Mouse (Mus musculus) stomach, embryonic 16.5 days (tissue): ENCODE results near the gene Mical2. TPM values are rescaled to one million over a fixed set of nuclear protein-coding genes. Genes with fewer than 3 reads are reported as not detected.

Experiments
- ATAC-seq: fragments of 200-750 bp; cut with Nextera tagmentation; 2 replicates; pipeline ENCODE4 v1.8.0; 2017; ENCODE audit warnings: moderate number of reproducible peaks, moderate TSS enrichment; ENCODE audit not compliant: insufficient read depth, low FRiP score
- H3K27ac ChIP-seq: fragments of 300-500 bp; sonication (generic); 2 replicates; pipeline ENCODE4 v1.5.1; 2014; ENCODE audit warnings: low read length
- H3K27me3 ChIP-seq: fragments of 300-500 bp; sonication (generic); 2 replicates; pipeline ENCODE4 v1.6.1; 2014; ENCODE audit warnings: low read length, control low read depth, mixed read lengths; ENCODE audit not compliant: control insufficient read depth, insufficient read depth
- H3K36me3 ChIP-seq: fragments of 300-500 bp; sonication (generic); 2 replicates; pipeline ENCODE4 v1.6.1; 2014; ENCODE audit warnings: low read length; ENCODE audit not compliant: control insufficient read depth, insufficient read depth
- H3K4me1 ChIP-seq: fragments of 300-500 bp; sonication (generic); 2 replicates; pipeline ENCODE4 v1.6.1; 2014; ENCODE audit warnings: low read length, control low read depth, mixed read lengths; ENCODE audit not compliant: control insufficient read depth, insufficient read depth
- H3K4me2 ChIP-seq: fragments of 300-500 bp; sonication (generic); 2 replicates; pipeline ENCODE4 v1.6.1; 2014; ENCODE audit warnings: low read depth, low read length, mixed read lengths
- H3K4me3 ChIP-seq: fragments of 300-500 bp; sonication (generic); replicated peaks from 2 replicates; pipeline ENCODE4 v1.5.1; 2014; ENCODE audit warnings: mild to moderate bottlenecking, low read length
- H3K9ac ChIP-seq: fragments of 300-500 bp; sonication (generic); 2 replicates; pipeline ENCODE4 v1.6.1; 2014; ENCODE audit warnings: low read length
- H3K9me3 ChIP-seq: fragments of 300-500 bp; sonication (generic); replicated peaks from 2 replicates; pipeline ENCODE4 v1.6.1; 2016; ENCODE audit warnings: low read length, control low read depth; ENCODE audit not compliant: control insufficient read depth
- WGBS: fragments of 180-500 bp; shearing (Covaris S2); extraction: QIAGEN DNeasy Blood & Tissue Kit; methylation state at CpG from one replicate; pipeline ENCODE4 v1.1.7; 2014; 5-methylcytosine and 5-hydroxymethylcytosine counted together
- polyA plus RNA-seq: library from polyadenylated mRNA; unstranded; fragments of >200 nt; fragmentation: Nextera tagmentation; extraction: Ambion mirVana; gene quantifications from 2 replicates; pipeline ENCODE4 v1.2.1, GENCODE M21; 2015

The Mical2 gene
- polyA plus RNA-seq, 1 experiment from 2014 or later: 13.2 TPM

DNA sequence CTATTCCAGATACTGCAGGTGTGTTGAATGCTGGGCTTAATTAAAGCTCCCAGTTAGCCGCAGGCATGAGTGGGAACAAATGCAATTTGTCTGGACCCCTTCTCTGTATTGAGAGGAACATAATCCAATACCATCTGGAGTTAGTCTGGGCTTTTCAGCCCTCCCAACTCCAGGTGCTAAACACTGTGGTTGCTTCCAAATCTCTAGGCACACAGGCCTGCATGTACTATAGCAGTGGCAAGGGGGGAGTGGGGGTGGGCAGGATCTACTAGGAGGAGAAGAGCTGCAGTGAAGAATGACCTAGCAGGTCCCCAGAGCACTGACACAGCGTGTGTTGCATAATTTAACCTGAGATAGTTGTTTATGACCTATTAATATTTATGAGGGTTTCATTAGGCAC is 49.0 kb downstream of the Mical2 start:
- ATAC-seq: no peak
- H3K4me3 ChIP-seq: no peak overlapping the region
- H3K27ac ChIP-seq: no peak overlapping the region
- no peaks in the 10 kb centered on the region for H3K9me3 ChIP-seq
- H3K4me1 ChIP-seq: peaks cover 40% of the 10 kb centered on the region
- no peak overlapping the region for H3K4me2 ChIP-seq
- no peaks in the 10 kb centered on the region for H3K27me3 ChIP-seq
- no peak overlapping the region for H3K9ac ChIP-seq
- no peaks in the 10 kb centered on the region for H3K36me3 ChIP-seq
- WGBS: 49% methylated on average over 2 of the region's 2 CpGs

DNA sequence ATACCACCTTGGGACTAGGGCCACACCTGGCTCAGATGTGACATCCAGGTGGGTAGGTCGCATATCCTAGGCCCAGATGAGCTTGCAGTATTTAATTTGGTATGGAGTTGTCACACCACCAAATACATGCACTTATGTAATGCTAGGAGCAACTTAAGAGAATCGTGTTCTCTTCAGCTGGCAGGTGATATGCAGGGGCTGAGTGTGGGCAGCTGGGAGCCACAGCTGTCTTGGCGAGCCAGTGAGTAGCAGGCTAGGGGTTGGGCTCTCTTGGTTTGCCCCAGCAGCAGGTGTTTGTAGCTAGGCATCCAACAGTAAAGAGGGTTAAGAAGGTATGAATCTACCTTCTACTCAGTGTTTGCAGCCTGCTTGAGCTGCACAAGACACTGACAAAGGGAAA is 49.4 kb downstream of the Mical2 start:
- no peak overlapping the region for H3K4me2 ChIP-seq
- no peaks in the 10 kb centered on the region for H3K9me3 ChIP-seq
- no peak overlapping the region for H3K9ac ChIP-seq
- no peaks in the 10 kb centered on the region for H3K27me3 ChIP-seq
- peaks cover 39% of the 10 kb centered on the region for H3K4me1 ChIP-seq
- no peak overlapping the region for H3K4me3 ChIP-seq
- no peak for ATAC-seq
- no peaks in the 10 kb centered on the region for H3K36me3 ChIP-seq
- H3K27ac ChIP-seq: peak overlapping the region; percentile 61
- WGBS: 58% methylated on average over 3 of the region's 3 CpGs

DNA sequence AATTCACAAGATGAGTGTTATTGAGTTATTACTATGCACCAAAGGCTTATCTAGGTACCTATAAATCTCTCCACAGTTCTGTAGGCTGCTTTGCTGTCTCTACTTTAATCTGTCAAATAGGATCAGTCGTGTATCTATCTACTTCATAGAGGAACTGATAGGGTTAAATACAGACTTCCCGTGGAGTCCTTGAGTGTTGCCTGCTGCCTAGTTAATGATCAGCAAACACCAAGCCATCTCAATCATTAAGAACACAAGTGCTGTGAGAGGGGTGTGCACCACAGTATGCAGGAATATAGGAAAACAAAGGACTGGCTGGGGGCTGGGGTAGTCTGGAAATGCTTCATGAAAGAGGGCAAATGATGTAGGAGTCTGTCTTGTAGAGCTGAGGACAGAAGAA is 50.2 kb downstream of the Mical2 start:
- no peak overlapping the region for H3K4me3 ChIP-seq
- H3K4me2 ChIP-seq: no peak overlapping the region
- H3K4me1 ChIP-seq: peaks cover 32% of the 10 kb centered on the region
- no peak overlapping the region for H3K9ac ChIP-seq
- no peaks in the 10 kb centered on the region for H3K27me3 ChIP-seq
- ATAC-seq: no peak
- H3K9me3 ChIP-seq: no peaks in the 10 kb centered on the region
- no peaks in the 10 kb centered on the region for H3K36me3 ChIP-seq
- 21% methylated on average over 2 of the region's 2 CpGs for WGBS
- no peak overlapping the region for H3K27ac ChIP-seq

- no peak overlapping the region for H3K27ac ChIP-seq
Measured at GRCm38 (mm10) chr7:112276823-112277222, 51.2 kb downstream of the Mical2 start.

GRCm38 (mm10) chr7:112278648-112279047 is 53.0 kb downstream of the Mical2 start:
- Histone ChIP-seq H3K4me1 (peaks cover 23% of the 10 kb centered on the region), H3K27ac (peak overlapping the region; percentile 36; the same call in 1 of the 2 replicates), H3K9ac (no peak overlapping the region), H3K27me3 (no peaks in the 10 kb centered on the region), H3K36me3 (no peaks in the 10 kb centered on the region), H3K4me2 (no peak overlapping the region), H3K9me3 (no peaks in the 10 kb centered on the region), H3K4me3 (no peak overlapping the region)
- ATAC-seq: no peak
- 34% methylated on average over 4 of the region's 4 CpGs for WGBS

More at GRCm38 (mm10) chr7:112276823-112277222, 51.2 kb downstream of the Mical2 start:
- ATAC-seq: no peak
- Histone ChIP-seq H3K9me3 (no peaks in the 10 kb centered on the region), H3K4me3 (no peak overlapping the region), H3K36me3 (no peaks in the 10 kb centered on the region), H3K4me2 (no peak overlapping the region), H3K9ac (no peak overlapping the region), H3K4me1 (peaks cover 25% of the 10 kb centered on the region), H3K27me3 (no peaks in the 10 kb centered on the region)
- WGBS: 59% methylated on average over 4 of the region's 4 CpGs

DNA sequence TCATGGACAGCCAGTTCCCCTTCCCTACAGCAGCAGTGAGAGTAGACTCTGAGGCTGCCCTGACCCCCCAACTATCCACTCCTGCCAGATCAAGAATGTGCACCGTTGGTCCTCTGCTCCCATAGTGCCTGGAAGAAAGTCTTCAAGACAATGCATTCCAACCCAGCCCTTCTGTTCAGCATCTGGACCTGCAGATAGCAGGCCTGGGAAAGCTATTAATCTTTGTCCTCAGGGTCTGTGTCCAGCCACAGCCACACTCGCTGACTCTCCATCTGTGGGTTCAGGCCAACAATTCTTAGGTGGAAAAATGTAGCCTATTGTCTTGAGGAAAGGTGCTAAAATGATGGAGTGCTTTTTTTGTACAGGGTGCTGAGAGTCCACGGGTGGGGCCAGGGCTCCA is 54.8 kb downstream of the Mical2 start:
- no peak overlapping the region for H3K4me2 ChIP-seq
- WGBS: 25% methylated on average over 3 of the region's 3 CpGs
- peaks cover 13% of the 10 kb centered on the region; the same call in 1 of the 2 replicates for H3K4me1 ChIP-seq
- H3K9me3 ChIP-seq: no peaks in the 10 kb centered on the region
- no peaks in the 10 kb centered on the region for H3K27me3 ChIP-seq
- H3K36me3 ChIP-seq: no peaks in the 10 kb centered on the region
- no peak overlapping the region for H3K9ac ChIP-seq
- ATAC-seq: no peak
- H3K27ac ChIP-seq: no peak overlapping the region
- no peak overlapping the region for H3K4me3 ChIP-seq

DNA sequence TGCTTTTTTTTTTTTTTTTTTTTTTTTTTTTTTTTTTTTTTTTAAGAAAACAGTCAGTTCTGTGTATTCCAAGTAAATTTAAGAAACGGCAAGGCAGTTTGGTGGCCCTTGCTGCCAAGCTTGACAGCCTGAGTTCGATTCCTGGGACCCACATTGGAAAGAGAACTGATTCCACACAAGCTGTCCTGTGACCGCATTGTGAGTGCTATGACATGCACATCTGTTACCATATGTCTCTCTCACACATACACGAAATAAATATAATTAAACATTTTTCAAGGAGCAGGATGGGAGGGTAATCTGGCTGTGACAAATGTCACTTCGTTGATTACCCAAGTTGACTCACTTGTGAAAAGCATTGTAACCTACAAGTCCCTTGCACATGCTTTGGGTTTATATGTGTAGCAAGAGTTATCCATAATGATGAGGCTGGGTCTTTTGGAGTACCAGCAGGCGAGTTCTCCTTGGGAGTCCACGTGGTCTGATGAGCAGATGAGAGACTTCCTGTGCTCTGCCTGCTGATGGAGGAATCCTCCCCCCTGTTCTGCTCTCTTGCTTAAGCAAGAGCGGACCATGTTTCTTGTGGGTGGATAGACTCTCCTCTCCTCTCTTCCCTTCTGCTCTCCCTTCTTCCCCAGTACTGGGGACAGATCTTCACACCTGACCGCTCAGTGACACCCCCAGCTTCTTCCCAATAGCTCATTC is 58.1 kb downstream of the Mical2 start:
- Histone ChIP-seq H3K4me1 (peaks cover 4% of the 10 kb centered on the region; the same call in 1 of the 2 replicates), H3K9ac (no peak overlapping the region), H3K9me3 (no peaks in the 10 kb centered on the region), H3K4me3 (no peak overlapping the region), H3K36me3 (no peaks in the 10 kb centered on the region), H3K27ac (no peak overlapping the region), H3K4me2 (no peak overlapping the region), H3K27me3 (no peaks in the 10 kb centered on the region)
- 73% methylated on average over 9 of the region's 9 CpGs for WGBS
- ATAC-seq: no peak

DNA sequence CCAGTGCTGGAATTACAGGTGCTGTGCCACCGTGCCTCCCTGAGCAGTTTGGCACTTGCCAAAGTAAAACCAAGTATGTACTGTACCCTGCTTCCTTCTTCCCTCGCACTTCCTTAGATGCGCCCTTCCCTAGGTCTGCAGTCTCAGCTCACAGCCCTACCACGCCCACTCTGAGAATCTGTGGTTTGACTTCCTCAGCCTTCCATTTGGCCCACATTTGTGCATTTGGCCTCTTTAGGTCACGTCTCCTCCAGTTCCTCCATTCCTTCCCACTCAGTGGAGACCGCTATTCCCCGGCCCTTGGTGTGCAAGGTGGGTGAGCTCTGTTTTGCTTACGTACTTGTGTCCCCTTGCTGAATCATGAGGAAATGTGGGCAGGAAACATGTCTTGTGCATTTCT is 59.9 kb downstream of the Mical2 start:
- H3K4me1 ChIP-seq: 0 out of 2 replicates have a peak, but pooled peaks cover 5% of the 10 kb centered on the region
- H3K4me2 ChIP-seq: no peak overlapping the region
- H3K27me3 ChIP-seq: no peaks in the 10 kb centered on the region
- H3K4me3 ChIP-seq: no peak overlapping the region
- H3K36me3 ChIP-seq: no peaks in the 10 kb centered on the region
- ATAC-seq: no peak
- whole genome bisulfite sequencing: 75% methylated on average over 8 of the region's 8 CpGs
- no peak overlapping the region for H3K27ac ChIP-seq
- no peaks in the 10 kb centered on the region for H3K9me3 ChIP-seq
- no peak overlapping the region for H3K9ac ChIP-seq

GRCm38 (mm10) chr7:112288352-112289107 is 62.9 kb downstream of the Mical2 start:
- Histone ChIP-seq H3K4me3 (no peak overlapping the region), H3K36me3 (no peaks in the 10 kb centered on the region), H3K9ac (no peak overlapping the region), H3K27me3 (no peaks in the 10 kb centered on the region), H3K9me3 (no peaks in the 10 kb centered on the region), H3K4me1 (peaks cover 11% of the 10 kb centered on the region; the same call in 1 of the 2 replicates), H3K4me2 (no peak overlapping the region), H3K27ac (no peak overlapping the region)
- peak; percentile 70; the same call in 1 of the 2 replicates for ATAC-seq
- 90% methylated on average over 5 of the region's 5 CpGs for WGBS
